Mouse (Mus musculus): Measurements from ENCODE around the gene Lbhd2. TPM values are rescaled to one million over a fixed set of nuclear protein-coding genes. Genes with fewer than 3 reads are reported as not detected.

Gene Lbhd2
- total and polyA plus RNA-seq, 3 experiments = not detected

DNA sequence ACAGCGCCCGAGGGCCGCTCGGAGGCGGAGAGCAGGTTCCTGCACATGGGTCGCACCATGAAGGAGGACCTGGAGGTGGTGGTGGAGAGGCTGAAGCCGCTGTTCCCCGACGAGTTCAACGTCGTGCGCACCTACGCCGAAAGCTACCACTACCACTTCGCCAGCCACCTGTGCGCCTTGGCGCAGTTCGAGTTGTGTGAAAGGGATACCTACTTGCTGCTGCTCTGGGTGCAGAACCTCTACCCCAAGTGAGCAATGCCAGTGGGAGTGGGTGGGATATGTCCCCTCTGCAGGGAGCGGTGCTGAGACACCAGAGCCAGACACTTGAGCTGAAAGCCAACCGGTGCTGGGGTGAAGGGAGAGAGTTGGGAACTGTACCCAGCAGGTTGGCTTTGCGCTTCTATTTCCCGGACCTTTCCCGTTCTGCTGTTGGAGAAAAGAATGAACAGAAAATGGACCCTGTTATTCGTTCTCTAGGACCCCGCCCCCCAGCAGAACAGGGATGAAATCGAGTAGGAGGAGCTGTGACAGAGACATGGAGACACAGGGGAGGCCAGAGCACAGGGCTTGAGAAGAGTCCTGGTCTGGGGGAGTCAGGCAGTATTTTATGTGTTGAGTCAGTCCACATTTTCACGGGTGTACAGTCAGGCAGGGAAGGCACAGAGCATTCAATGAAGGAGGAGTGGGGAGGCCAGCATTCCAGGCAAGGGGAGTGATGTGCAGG, 39.4 kb downstream of the Lbhd2 start:
- H3K79me2 ChIP-seq (replicated peaks; ENCODE audit: control insufficient read depth, extremely low read depth, insufficient read depth, poor library complexity, severe bottlenecking) = no peaks in the 10 kb centered on the region
- dilution Hi-C loops (cut with MboI; ENCODE audit: extremely low pct_ligation_motif_present, extremely low pct_unique_long_range_greater_than_20kb, low sequenced_read_pairs) (no loop called here), in situ Hi-C loops (cut with MboI; ENCODE audit: low pct_ligation_motif_present, low pct_unique_long_range_greater_than_20kb, low sequenced_read_pairs) (no loop called here)
- no peak overlapping the region for H3K27ac ChIP-seq (ENCODE audit: insufficient read depth, low read depth)
- H3K4me2 ChIP-seq (ENCODE audit: insufficient read depth, low read depth, poor library complexity, severe bottlenecking) = no peak overlapping the region
- H3K36me3 ChIP-seq (replicated peaks in 1 of 2; ENCODE audit: control insufficient read depth in 1 of 2, insufficient read depth in 1 of 2, low read length in 1 of 2) = peaks cover 0 to 11% of the 10 kb centered on the region in 2 experiments
- TF ChIP-seq JUND (conservative IDR thresholded peaks at IDR 0.05; ENCODE audit: low read depth, low read length) = no peak
- no peak for TF ChIP-seq ELF1 (IDR thresholded peaks at IDR 0.05; ENCODE audit: low read depth, low read length)
- TF ChIP-seq GABPA (IDR thresholded peaks at IDR 0.05; ENCODE audit: insufficient replicate concordance, low read depth, low read length) = no peak
- TF ChIP-seq POLR2A (IDR thresholded peaks at IDR 0.05; ENCODE audit: low read depth, low read length) = no peak
- no peak for TF ChIP-seq MYC (IDR thresholded peaks at IDR 0.05; ENCODE audit: low read depth, low read length)
- no peak for TF ChIP-seq ZNF384 (IDR thresholded peaks at IDR 0.05; ENCODE audit: low read depth, low read length)
- no peak for TF ChIP-seq HCFC1 (IDR thresholded peaks at IDR 0.05; ENCODE audit: low read depth, low read length)
- no peak for TF ChIP-seq SMC3 (IDR thresholded peaks at IDR 0.05; ENCODE audit: low read depth, low read length)
- no peak for TF ChIP-seq E2F4 (IDR thresholded peaks at IDR 0.05; ENCODE audit: insufficient replicate concordance, low read depth, low read length)
- no peak for TF ChIP-seq MEF2A (IDR thresholded peaks at IDR 0.05; ENCODE audit: borderline replicate concordance, low read depth, low read length)
- no peak for TF ChIP-seq PAX5 (IDR thresholded peaks at IDR 0.05; ENCODE audit: low read length)
- no peak for TF ChIP-seq EP300 (IDR thresholded peaks at IDR 0.05; ENCODE audit: low read length)
- no peak for TF ChIP-seq MAZ (IDR thresholded peaks at IDR 0.05; ENCODE audit: low read depth, low read length)
- no peak for TF ChIP-seq ZKSCAN1 (IDR thresholded peaks at IDR 0.05; ENCODE audit: borderline replicate concordance, low read depth, low read length)
- TF ChIP-seq SIN3A (IDR thresholded peaks at IDR 0.05; ENCODE audit: low read length) = no peak
- no peak for TF ChIP-seq CHD2 (IDR thresholded peaks at IDR 0.05; ENCODE audit: low read length)
- TF ChIP-seq MXI1 (IDR thresholded peaks at IDR 0.05; ENCODE audit: low read depth, low read length) = no peak
- no peak for TF ChIP-seq ZMIZ1 (IDR thresholded peaks at IDR 0.05; ENCODE audit: low read depth, low read length)
- no peak for TF ChIP-seq USF2 (conservative IDR thresholded peaks at IDR 0.05; ENCODE audit: low read depth, low read length)
- H3K4me3 ChIP-seq (replicated peaks in 1 of 3; ENCODE audit: low read depth in 2 of 3, low read length in 2 of 3, poor library complexity in 1 of 3) = no peak overlapping the region
- no peaks in the 10 kb centered on the region for H3K9me3 ChIP-seq (replicated peaks; ENCODE audit: low read length)
- peaks cover 53% of the 10 kb centered on the region for H3K27me3 ChIP-seq (replicated peaks)
- no peak overlapping the region for H3K9ac ChIP-seq (ENCODE audit: insufficient read depth, low read depth)
- no peak for DNase-seq (ENCODE audit: extremely low read depth)
- peaks cover 6 to 36% of the 10 kb centered on the region in 2 experiments; a peak in 3 of 4 replicates for H3K4me1 ChIP-seq (ENCODE audit: control insufficient read depth in 1 of 2, insufficient read depth in 2 of 2)

DNA sequence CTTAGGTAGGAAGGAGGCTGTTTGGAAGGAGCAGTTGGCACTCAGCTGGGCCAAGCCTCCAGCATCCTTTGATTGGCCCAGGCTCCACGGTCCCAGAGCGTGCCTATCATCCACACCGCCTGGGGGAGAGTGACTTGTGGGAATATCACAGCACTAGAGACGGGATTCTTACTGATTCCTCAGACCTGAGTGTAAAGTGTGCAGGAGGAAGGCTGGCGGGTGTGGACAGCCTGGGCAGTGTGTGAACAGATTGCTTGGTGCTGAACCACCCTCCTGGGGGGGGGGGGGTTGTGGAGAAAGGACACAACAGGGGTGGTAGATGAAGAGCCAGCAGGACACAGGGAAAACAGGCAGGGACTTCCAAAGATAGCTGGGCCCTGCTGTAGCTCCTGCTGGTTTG, 40.1 kb downstream of the Lbhd2 start:
- Histone ChIP-seq H3K4me3 (replicated peaks in 1 of 3; ENCODE audit: low read depth in 2 of 3, low read length in 2 of 3, poor library complexity in 1 of 3) (no peak overlapping the region), H3K79me2 (replicated peaks; ENCODE audit: control insufficient read depth, extremely low read depth, insufficient read depth, poor library complexity, severe bottlenecking) (no peaks in the 10 kb centered on the region), H3K9me3 (replicated peaks; ENCODE audit: low read length) (no peaks in the 10 kb centered on the region), H3K27ac (ENCODE audit: insufficient read depth, low read depth) (no peak overlapping the region), H3K4me1 (ENCODE audit: control insufficient read depth in 1 of 2, insufficient read depth in 2 of 2) (peaks cover 6 to 31% of the 10 kb centered on the region in 2 experiments; a peak in 3 of 4 replicates), H3K9ac (ENCODE audit: insufficient read depth, low read depth) (no peak overlapping the region), H3K27me3 (replicated peaks) (peaks cover 59% of the 10 kb centered on the region), H3K36me3 (replicated peaks in 1 of 2; ENCODE audit: control insufficient read depth in 1 of 2, insufficient read depth in 1 of 2, low read length in 1 of 2) (peaks cover 0 to 17% of the 10 kb centered on the region in 2 experiments), H3K4me2 (ENCODE audit: insufficient read depth, low read depth, poor library complexity, severe bottlenecking) (no peak overlapping the region)
- in situ Hi-C loops (cut with MboI; ENCODE audit: low pct_ligation_motif_present, low pct_unique_long_range_greater_than_20kb, low sequenced_read_pairs) (no loop called here), dilution Hi-C loops (cut with MboI; ENCODE audit: extremely low pct_ligation_motif_present, extremely low pct_unique_long_range_greater_than_20kb, low sequenced_read_pairs) (no loop called here)
- TF ChIP-seq NRF1 (IDR thresholded peaks at IDR 0.05; ENCODE audit: low read depth, low read length) = no peak
- no peak for TF ChIP-seq ZNF384 (IDR thresholded peaks at IDR 0.05; ENCODE audit: low read depth, low read length)
- no peak for TF ChIP-seq MAZ (IDR thresholded peaks at IDR 0.05; ENCODE audit: low read depth, low read length)
- no peak for TF ChIP-seq POLR2A (IDR thresholded peaks at IDR 0.05; ENCODE audit: low read depth, low read length)
- no peak for TF ChIP-seq KAT2A (IDR thresholded peaks at IDR 0.05; ENCODE audit: insufficient replicate concordance, low read length)
- TF ChIP-seq SIN3A (IDR thresholded peaks at IDR 0.05; ENCODE audit: low read length) = no peak
- no peak for TF ChIP-seq ZC3H11A (IDR thresholded peaks at IDR 0.05; ENCODE audit: low read depth, low read length)
- TF ChIP-seq PAX5 (IDR thresholded peaks at IDR 0.05; ENCODE audit: low read length) = no peak
- TF ChIP-seq EP300 (IDR thresholded peaks at IDR 0.05; ENCODE audit: low read length) = no peak
- TF ChIP-seq GABPA (IDR thresholded peaks at IDR 0.05; ENCODE audit: insufficient replicate concordance, low read depth, low read length) = no peak
- no peak for TF ChIP-seq CHD1 (IDR thresholded peaks at IDR 0.05; ENCODE audit: low read depth, low read length)
- no peak for TF ChIP-seq POLR2AphosphoS2 (IDR thresholded peaks at IDR 0.05; ENCODE audit: low read depth, low read length)
- no peak for TF ChIP-seq MEF2A (IDR thresholded peaks at IDR 0.05; ENCODE audit: borderline replicate concordance, low read depth, low read length)
- no peak for TF ChIP-seq UBTF (IDR thresholded peaks at IDR 0.05; ENCODE audit: low read depth, low read length)
- no peak for DNase-seq (ENCODE audit: extremely low read depth)
